Mouse (Mus musculus): ENCODE measurements around the gene Pla1a.

DNA sequence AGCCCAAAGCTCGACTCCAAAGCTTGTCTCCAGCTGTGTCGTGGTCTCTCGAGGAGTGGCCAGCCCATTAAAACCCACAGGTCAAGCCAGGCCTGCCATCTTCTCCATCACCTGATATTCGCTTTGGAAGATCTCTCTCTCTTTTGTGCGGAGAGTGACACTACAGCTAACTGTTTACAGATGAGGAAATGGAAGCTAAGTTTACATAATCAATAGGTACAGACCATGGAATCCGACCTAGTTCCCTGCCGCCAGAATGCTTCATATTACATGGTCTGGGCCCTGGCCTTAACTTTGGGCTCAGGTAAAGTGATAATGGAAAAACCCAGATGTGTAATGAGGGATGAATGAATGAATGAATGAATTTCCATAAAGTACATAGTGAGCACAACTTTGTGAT, 17.8 kb upstream of the Pla1a start:
- TF ChIP-seq CTCF (IDR thresholded peaks at IDR 0.05; ENCODE audit: borderline replicate concordance, extremely low read depth, insufficient read depth, insufficient read length), result no peak
- no peak for TF ChIP-seq POLR2A (IDR thresholded peaks at IDR 0.05; ENCODE audit: borderline replicate concordance, extremely low read depth, insufficient read depth, insufficient read length, poor library complexity, severe bottlenecking)

Data from brain, embryonic 14.5 days (tissue).